Mouse (Mus musculus): Measurements from ENCODE around the gene Nell1.

DNA sequence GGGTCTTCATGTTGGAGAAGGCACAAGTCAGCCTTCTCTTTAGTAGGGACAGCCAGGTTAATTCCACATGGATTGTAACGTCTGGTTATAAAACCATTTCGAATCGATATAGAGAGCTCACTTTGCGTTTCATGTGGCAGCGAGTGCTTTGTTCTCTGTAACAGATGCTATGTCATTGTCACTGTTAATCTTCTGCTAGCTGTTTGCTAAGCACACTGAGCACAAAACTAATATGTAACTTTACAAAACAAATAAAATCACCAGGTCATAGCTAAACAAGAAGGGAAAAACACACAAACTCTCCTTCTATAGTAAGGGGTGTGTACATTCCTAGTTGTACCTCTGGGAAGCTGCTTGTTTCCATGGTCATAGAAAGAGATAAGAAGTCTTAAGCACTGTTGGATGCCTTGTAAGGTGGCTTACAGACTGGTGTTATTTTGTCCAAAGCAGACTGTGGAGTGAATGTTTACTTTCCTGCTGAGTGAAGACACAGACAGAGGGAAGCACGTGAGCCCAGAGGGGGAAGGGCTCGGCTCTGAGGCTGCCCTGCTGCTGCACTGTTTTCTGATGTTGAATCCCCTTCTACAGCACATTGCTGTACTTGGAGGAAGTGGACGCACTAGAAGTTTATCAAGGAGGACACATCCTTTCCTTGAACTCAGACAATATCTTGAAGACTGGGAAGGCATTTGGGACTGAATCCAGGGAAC lies 131.1 kb downstream of the Nell1 start:
- TF ChIP-seq POLR2A (IDR thresholded peaks at IDR 0.05; ENCODE audit: borderline replicate concordance, extremely low read depth, low read depth, low read length) = no peak
- no peak for TF ChIP-seq CTCF (IDR thresholded peaks at IDR 0.05; ENCODE audit: insufficient read depth, low read length)

Measured in lung, adult 2 months (tissue).